Comparison of ENCODE assay signal across 7 mouse cellular contexts in the genomic region with DNA sequence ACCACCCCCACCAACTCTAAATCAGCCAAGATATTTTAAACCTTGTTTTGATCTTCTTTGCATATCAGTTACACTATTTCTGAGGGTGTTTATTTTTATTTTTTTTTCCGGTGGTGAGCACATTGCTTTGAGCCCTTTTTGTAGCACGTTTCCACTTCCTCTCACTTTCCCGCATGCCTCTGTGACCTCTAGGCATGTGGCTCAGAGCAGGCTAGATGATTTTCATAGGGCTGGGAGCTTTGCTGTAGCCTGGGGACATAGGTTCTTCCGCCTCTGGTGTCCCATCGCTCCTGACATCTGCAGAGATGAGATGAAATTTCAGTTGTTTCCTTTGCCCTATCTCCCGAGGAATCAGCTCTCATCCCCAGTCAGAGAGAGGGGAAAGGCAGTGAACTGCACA.
"Had no signal": no experiment of that assay in that cellular context is flagged by ENCODE, and none has a peak within 500 bp of the region (broad histone marks: within the 10 kb centered on the region; RNA-seq: fewer than 3 reads in every experiment).

No protein-coding gene starts in this region.

- DNase-seq: kidney, adult 8-10 months; kidney, postnatal 25 days; liver; liver, embryonic 13.5 days; liver, postnatal 0 days; lung, postnatal 14 days; right cerebral cortex, postnatal 14 days had no signal
